Comparison of ENCODE assay signal across 27 mouse cellular contexts in genomic region chr19:5021416-5021815, GRCm38 (mm10). TPM values are rescaled to one million over a fixed set of nuclear protein-coding genes. Genes with fewer than 3 reads are reported as not detected.
DNase-seq lines count a peak whose midpoint lies in the region; ATAC-seq and TF ChIP-seq lines count a peak whose summit lies in the region.
"Had no signal": no experiment of that assay in that cellular context is flagged by ENCODE, and none has a peak within 500 bp of the region (broad histone marks: within the 10 kb centered on the region; RNA-seq: fewer than 3 reads in every experiment).

No protein-coding gene starts in this region.

- no peak overlapping the region for H3K4me3 ChIP-seq in hindbrain, postnatal 0 days (ENCODE audit: low read length)
- no peak overlapping the region for H3K4me3 ChIP-seq in hindbrain, embryonic 12.5 days
- H3K4me3 ChIP-seq in midbrain, postnatal 0 days (ENCODE audit: low read depth, low read length) = no peak overlapping the region
- H3K4me3 ChIP-seq in midbrain, embryonic 15.5 days = no peak overlapping the region
- H3K4me3 ChIP-seq: embryonic facial prominence, embryonic 15.5 days; erythroblast, embryonic 14.5 days; forebrain, embryonic 10.5 days; forebrain, embryonic 15.5 days; heart, adult 2 months; heart, embryonic 15.5 days had no signal

- no peaks in the 10 kb centered on the region for H3K27me3 ChIP-seq in hindbrain, postnatal 0 days (ENCODE audit: insufficient read depth, low read length)
- no peaks in the 10 kb centered on the region for H3K27me3 ChIP-seq in hindbrain, embryonic 12.5 days
- no peaks in the 10 kb centered on the region; the same call in 1 of the 2 replicates for H3K27me3 ChIP-seq in midbrain, postnatal 0 days (ENCODE audit: insufficient read depth, low read length)
- H3K27me3 ChIP-seq in midbrain, embryonic 15.5 days (replicated peaks) = no peaks in the 10 kb centered on the region
- H3K27me3 ChIP-seq: embryonic facial prominence, embryonic 15.5 days; forebrain, embryonic 15.5 days; heart, embryonic 15.5 days; Patski had no signal

- H3K9me3 ChIP-seq in hindbrain, postnatal 0 days (ENCODE audit: low read length) = no peaks in the 10 kb centered on the region
- no peaks in the 10 kb centered on the region for H3K9me3 ChIP-seq in hindbrain, embryonic 12.5 days (replicated peaks)
- H3K9me3 ChIP-seq in midbrain, postnatal 0 days (ENCODE audit: low read length) = no peaks in the 10 kb centered on the region
- H3K9me3 ChIP-seq in midbrain, embryonic 15.5 days = no peaks in the 10 kb centered on the region
- H3K9me3 ChIP-seq: embryonic facial prominence, embryonic 15.5 days; forebrain, embryonic 10.5 days; forebrain, embryonic 15.5 days; heart, embryonic 15.5 days had no signal

- H3K4me2 ChIP-seq in hindbrain, postnatal 0 days (ENCODE audit: low read depth, low read length) = no peak overlapping the region
- no peak overlapping the region for H3K4me2 ChIP-seq in hindbrain, embryonic 12.5 days (replicated peaks)
- no peak overlapping the region for H3K4me2 ChIP-seq in midbrain, postnatal 0 days (ENCODE audit: low read depth, low read length, poor library complexity, severe bottlenecking)
- no peak overlapping the region for H3K4me2 ChIP-seq in midbrain, embryonic 15.5 days
- H3K4me2 ChIP-seq: embryonic facial prominence, embryonic 15.5 days; forebrain, embryonic 15.5 days; heart, embryonic 11.5 days; heart, embryonic 15.5 days had no signal

- no peak overlapping the region for H3K9ac ChIP-seq in hindbrain, postnatal 0 days (replicated peaks; ENCODE audit: low read length)
- no peak overlapping the region for H3K9ac ChIP-seq in hindbrain, embryonic 12.5 days
- H3K9ac ChIP-seq in midbrain, postnatal 0 days (replicated peaks; ENCODE audit: low read length, poor library complexity, severe bottlenecking) = no peak overlapping the region
- no peak overlapping the region for H3K9ac ChIP-seq in midbrain, embryonic 15.5 days
- H3K9ac ChIP-seq: embryonic facial prominence, embryonic 15.5 days; forebrain, embryonic 15.5 days; heart, embryonic 15.5 days had no signal

- no peak for TF ChIP-seq CTCF in hindbrain, postnatal 0 days (IDR thresholded peaks at IDR 0.05; ENCODE audit: low read depth)
- no peak for TF ChIP-seq CTCF in midbrain, postnatal 0 days (IDR thresholded peaks at IDR 0.05)

- no peak for ATAC-seq in hindbrain, postnatal 0 days
- ATAC-seq in hindbrain, embryonic 12.5 days (ENCODE audit: low FRiP score) = no peak
- ATAC-seq in midbrain, postnatal 0 days (ENCODE audit: low FRiP score) = no peak
- no peak for ATAC-seq in midbrain, embryonic 15.5 days (replicated peaks)
- ATAC-seq: activated CD4-positive, CD25-positive, alpha-beta regulatory T cell, adult 4 months; forebrain, embryonic 15.5 days; hindbrain, embryonic 16.5 days; Patski had no signal

- H3K36me3 ChIP-seq in hindbrain, postnatal 0 days (ENCODE audit: insufficient read depth, low read length) = no peaks in the 10 kb centered on the region
- 0 out of 2 replicates have a peak, but pooled peaks cover 2% of the 10 kb centered on the region for H3K36me3 ChIP-seq in hindbrain, embryonic 12.5 days
- no peaks in the 10 kb centered on the region; the same call in 1 of the 2 replicates for H3K36me3 ChIP-seq in midbrain, postnatal 0 days (ENCODE audit: insufficient read depth, low read length)
- no peaks in the 10 kb centered on the region for H3K36me3 ChIP-seq in midbrain, embryonic 15.5 days (replicated peaks)
- H3K36me3 ChIP-seq: forebrain, embryonic 15.5 days; heart, embryonic 15.5 days had no signal

- peak; percentile 64 to 67 for DNase-seq in cerebellum, postnatal 10 days
- no peak for DNase-seq in cerebellum, adult 11-12 months
- peak; percentile 42 for DNase-seq in hindbrain, postnatal 0 days (ENCODE audit: low spot score)
- DNase-seq in midbrain, postnatal 0 days (ENCODE audit: low spot score) = peak; percentile 44
- DNase-seq in adrenal gland, adult (ENCODE audit: inconsistent age in 2 of 2, low spot score in 1 of 2) = no peak
- DNase-seq: adrenal gland, adult 2 months; adrenal gland, postnatal 25 days; B cell, adult 2 months; cerebellum, adult 11 months; cerebellum, adult 9-10 months; cerebellum, postnatal 36 days; gastrocnemius, postnatal 14 days; heart, adult 2 months; heart, postnatal 14 days; kidney, adult 11 months had no signal

- WGBS in hindbrain, postnatal 0 days = 69% methylated on average over 2 of the region's 2 CpGs
- 96% methylated on average over 2 of the region's 2 CpGs for WGBS in hindbrain, embryonic 12.5 days
- 85% methylated on average over 2 of the region's 2 CpGs for WGBS in midbrain, postnatal 0 days
- whole genome bisulfite sequencing in midbrain, embryonic 15.5 days = 86% methylated on average over 2 of the region's 2 CpGs

- no peaks in the 10 kb centered on the region for H3K4me1 ChIP-seq in hindbrain, postnatal 0 days (ENCODE audit: insufficient read depth, low read length)
- H3K4me1 ChIP-seq in hindbrain, embryonic 12.5 days = no peaks in the 10 kb centered on the region
- no peaks in the 10 kb centered on the region for H3K4me1 ChIP-seq in midbrain, postnatal 0 days (ENCODE audit: insufficient read depth, low read length)
- H3K4me1 ChIP-seq in midbrain, embryonic 15.5 days = peaks cover 13% of the 10 kb centered on the region

- no peak overlapping the region for H3K27ac ChIP-seq in hindbrain, postnatal 0 days
- H3K27ac ChIP-seq in hindbrain, embryonic 12.5 days = no peak overlapping the region
- H3K27ac ChIP-seq in midbrain, postnatal 0 days (ENCODE audit: low read depth, low read length) = no peak overlapping the region
- H3K27ac ChIP-seq in midbrain, embryonic 15.5 days = no peak overlapping the region
- H3K27ac ChIP-seq: embryonic facial prominence, embryonic 15.5 days; forebrain, embryonic 10.5 days; forebrain, embryonic 15.5 days; heart, adult 2 months; heart, embryonic 15.5 days had no signal

RNA-seq across cellular contexts. Expression of gene Slc29a2, which starts 2.2 kb away (rescaled TPM):
- total RNA-seq in hindbrain, postnatal 0 days (2014; rRNA removed) = 13.9 and 22.5 TPM in 2 replicates
- polyA plus RNA-seq in hindbrain, postnatal 0 days (2015; fragmentation: Nextera tagmentation; extraction: Ambion mirVana) = 15.5 and 16.3 TPM in 2 replicates
- 5.3 and 7.2 TPM in 2 replicates for polyA plus RNA-seq in hindbrain, embryonic 12.5 days (2016; fragmentation: Nextera tagmentation; extraction: Ambion mirVana)
- total RNA-seq in midbrain, postnatal 0 days (2014; rRNA removed) = 21.4 and 30.2 TPM in 2 replicates
- polyA plus RNA-seq in midbrain, postnatal 0 days (2015; fragmentation: Nextera tagmentation; extraction: Ambion mirVana) = 19.1 and 21.1 TPM in 2 replicates
- polyA plus RNA-seq in midbrain, embryonic 15.5 days (2015; fragmentation: Nextera tagmentation; extraction: Ambion mirVana) = 12.2 and 13.6 TPM in 2 replicates

RNA-seq across cellular contexts. Expression of gene B4gat1, which starts 17.2 kb away (rescaled TPM):
- 166 and 178 TPM in 2 replicates for total RNA-seq in hindbrain, postnatal 0 days (2014; rRNA removed)
- polyA plus RNA-seq in hindbrain, postnatal 0 days (2015; fragmentation: Nextera tagmentation; extraction: Ambion mirVana) = 166 and 174 TPM in 2 replicates
- polyA plus RNA-seq in hindbrain, embryonic 12.5 days (2016; fragmentation: Nextera tagmentation; extraction: Ambion mirVana) = 43.8 and 48.7 TPM in 2 replicates
- 136 and 143 TPM in 2 replicates for total RNA-seq in midbrain, postnatal 0 days (2014; rRNA removed)
- 172 and 177 TPM in 2 replicates for polyA plus RNA-seq in midbrain, postnatal 0 days (2015; fragmentation: Nextera tagmentation; extraction: Ambion mirVana)
- polyA plus RNA-seq in midbrain, embryonic 15.5 days (2015; fragmentation: Nextera tagmentation; extraction: Ambion mirVana) = 78.8 and 80.6 TPM in 2 replicates
- total RNA-seq: hematopoietic stem cell, adult 5-6 weeks had no signal

RNA-seq across cellular contexts. Expression of gene AC124502.3, which starts 17.3 kb away (rescaled TPM):
- 4.5 and 8.5 TPM in 2 replicates for total RNA-seq in hindbrain, postnatal 0 days (2014; rRNA removed)
- polyA plus RNA-seq in hindbrain, postnatal 0 days (2015; fragmentation: Nextera tagmentation; extraction: Ambion mirVana) = 2.4 and 3.0 TPM in 2 replicates
- 2.5 and 4.0 TPM in 2 replicates for polyA plus RNA-seq in hindbrain, embryonic 12.5 days (2016; fragmentation: Nextera tagmentation; extraction: Ambion mirVana)
- total RNA-seq in midbrain, postnatal 0 days (2014; rRNA removed) = 3.8 and 12.5 TPM in 2 replicates
- polyA plus RNA-seq in midbrain, postnatal 0 days (2015; fragmentation: Nextera tagmentation; extraction: Ambion mirVana) = 2.2 and 3.7 TPM in 2 replicates
- polyA plus RNA-seq in midbrain, embryonic 15.5 days (2015; fragmentation: Nextera tagmentation; extraction: Ambion mirVana) = 3.6 and 4.2 TPM in 2 replicates

RNA-seq across cellular contexts. Expression of gene Brms1, which starts 19.7 kb away (rescaled TPM):
- total RNA-seq in hindbrain, postnatal 0 days (2014; rRNA removed) = 5.0 and 5.5 TPM in 2 replicates
- 22.5 and 22.6 TPM in 2 replicates for polyA plus RNA-seq in hindbrain, postnatal 0 days (2015; fragmentation: Nextera tagmentation; extraction: Ambion mirVana)
- 56.9 and 61.2 TPM in 2 replicates for polyA plus RNA-seq in hindbrain, embryonic 12.5 days (2016; fragmentation: Nextera tagmentation; extraction: Ambion mirVana)
- total RNA-seq in midbrain, postnatal 0 days (2014; rRNA removed) = 2.1 TPM in 1 of 2 replicates, not detected in the other
- polyA plus RNA-seq in midbrain, postnatal 0 days (2015; fragmentation: Nextera tagmentation; extraction: Ambion mirVana) = 14.3 and 15.3 TPM in 2 replicates
- 40.0 and 44.4 TPM in 2 replicates for polyA plus RNA-seq in midbrain, embryonic 15.5 days (2015; fragmentation: Nextera tagmentation; extraction: Ambion mirVana)

RNA-seq across cellular contexts. Expression of gene Rin1, which starts 28.9 kb away (rescaled TPM):
- total RNA-seq in hindbrain, postnatal 0 days (2014; rRNA removed) = 0.93 and 2.0 TPM in 2 replicates
- 0.72 and 0.86 TPM in 2 replicates for polyA plus RNA-seq in hindbrain, postnatal 0 days (2015; fragmentation: Nextera tagmentation; extraction: Ambion mirVana)
- polyA plus RNA-seq in hindbrain, embryonic 12.5 days (2016; fragmentation: Nextera tagmentation; extraction: Ambion mirVana) = 1.4 and 1.6 TPM in 2 replicates
- 4.0 and 4.3 TPM in 2 replicates for total RNA-seq in midbrain, postnatal 0 days (2014; rRNA removed)
- 0.76 and 0.96 TPM in 2 replicates for polyA plus RNA-seq in midbrain, postnatal 0 days (2015; fragmentation: Nextera tagmentation; extraction: Ambion mirVana)
- 0.91 and 1.6 TPM in 2 replicates for polyA plus RNA-seq in midbrain, embryonic 15.5 days (2015; fragmentation: Nextera tagmentation; extraction: Ambion mirVana)
- total RNA-seq: hematopoietic stem cell, adult 5-6 weeks had no signal

Comparison
In these comparisons a context has a peak if more than half of its experiments do, and no peak if none do; other contexts are left out.
1. DNase-seq: peak in cerebellum, postnatal 10 days (2 of 2), hindbrain, postnatal 0 days (single experiment) and midbrain, postnatal 0 days (single experiment); none in cerebellum, adult 11-12 months (single experiment) and adrenal gland, adult (0 of 2).